Mouse (Mus musculus): ENCODE measurements around the gene Gm21915. TPM values are rescaled to one million over a fixed set of nuclear protein-coding genes. Genes with fewer than 3 reads are reported as not detected.

Gene Gm21915
- polyA plus RNA-seq, 1 experiment, result not detected

GRCm38 (mm10) chr9:40717182-40717874 lies 46.9 kb downstream of the Gm21915 start:
- DNase-seq (ENCODE audit: low spot score), result no peak

DNA sequence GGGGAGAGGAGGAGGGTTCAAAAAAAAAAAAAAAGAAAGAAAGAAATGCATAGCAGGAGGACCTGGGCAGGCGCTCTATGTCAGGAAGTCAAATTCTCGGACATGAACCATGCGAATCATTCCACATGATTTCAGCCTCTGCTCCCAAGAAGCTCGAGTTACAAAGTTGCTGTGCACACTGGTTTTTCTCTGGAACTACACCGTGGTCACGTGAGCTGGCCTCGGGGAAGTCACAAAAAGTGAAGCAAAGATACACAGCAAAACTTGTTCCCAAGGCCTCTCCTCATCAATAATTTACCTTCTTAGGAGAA lies 47.4 kb downstream of the Gm21915 start:
- DNase-seq (ENCODE audit: low spot score), result no peak

Other genes starting within 250 kb of the Gm21915 start
- 5.9 and 7.2 TPM in 2 replicates for gene Gramd1b, start 139.2 kb upstream of the Gm21915 start, polyA plus RNA-seq (2012; rRNA removed)
- 31.0 and 51.2 TPM in 2 replicates for gene Clmp, start 15.3 kb downstream of the Gm21915 start, polyA plus RNA-seq (2012; rRNA removed)
- 1,107 and 1,301 TPM in 2 replicates for gene Hspa8, start 130.4 kb downstream of the Gm21915 start, polyA plus RNA-seq (2012; rRNA removed)
- not detected in 2 replicates for gene Bsx, start 203.5 kb downstream of the Gm21915 start, polyA plus RNA-seq (2012; rRNA removed)

All from urinary bladder, adult 2 months (tissue).